Mouse (Mus musculus) layer of hippocampus, postnatal 25 days (tissue): ENCODE data around the gene Glo1. TPM values are rescaled to one million over a fixed set of nuclear protein-coding genes. Genes with fewer than 3 reads are reported as not detected.

Experiments used
- DNase-seq, 2 experiments: peaks; one replicate each; pipeline ENCODE4 v3.0.0; 2022; ENCODE audit warnings: mixed read lengths in 2 of 2, low spot score in 1 of 2; ENCODE audit errors: extremely low spot score in 1 of 2
- total RNA-seq, 2 experiments: library from RNA; stranded (reverse); gene quantifications; 2 replicates each; pipeline ENCODE4 v1.2.3; 2021

Glo1 gene
- total RNA-seq, 2 experiments from 2014 or later, result 179 to 204 TPM

DNA sequence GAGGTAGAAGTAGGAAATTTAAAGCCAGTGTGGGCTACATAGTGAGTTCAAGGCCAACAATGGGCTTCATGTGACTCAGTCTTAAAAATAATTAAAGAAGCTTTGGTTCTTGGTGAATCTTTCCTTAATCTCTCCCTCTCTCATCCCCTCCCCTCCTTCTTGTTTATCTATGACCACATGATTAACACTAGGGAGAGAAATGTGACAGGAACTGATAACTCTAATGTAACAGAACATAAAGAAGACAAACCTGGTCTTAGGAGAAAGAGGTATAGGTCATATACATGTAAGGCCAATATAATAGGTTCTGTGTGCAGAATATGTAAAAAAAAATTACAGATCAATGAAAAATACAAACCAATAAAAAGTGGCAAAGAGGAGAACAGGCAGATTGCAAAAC, 13.3 kb downstream of the Glo1 start:
- DNase-seq, result no peak

DNA sequence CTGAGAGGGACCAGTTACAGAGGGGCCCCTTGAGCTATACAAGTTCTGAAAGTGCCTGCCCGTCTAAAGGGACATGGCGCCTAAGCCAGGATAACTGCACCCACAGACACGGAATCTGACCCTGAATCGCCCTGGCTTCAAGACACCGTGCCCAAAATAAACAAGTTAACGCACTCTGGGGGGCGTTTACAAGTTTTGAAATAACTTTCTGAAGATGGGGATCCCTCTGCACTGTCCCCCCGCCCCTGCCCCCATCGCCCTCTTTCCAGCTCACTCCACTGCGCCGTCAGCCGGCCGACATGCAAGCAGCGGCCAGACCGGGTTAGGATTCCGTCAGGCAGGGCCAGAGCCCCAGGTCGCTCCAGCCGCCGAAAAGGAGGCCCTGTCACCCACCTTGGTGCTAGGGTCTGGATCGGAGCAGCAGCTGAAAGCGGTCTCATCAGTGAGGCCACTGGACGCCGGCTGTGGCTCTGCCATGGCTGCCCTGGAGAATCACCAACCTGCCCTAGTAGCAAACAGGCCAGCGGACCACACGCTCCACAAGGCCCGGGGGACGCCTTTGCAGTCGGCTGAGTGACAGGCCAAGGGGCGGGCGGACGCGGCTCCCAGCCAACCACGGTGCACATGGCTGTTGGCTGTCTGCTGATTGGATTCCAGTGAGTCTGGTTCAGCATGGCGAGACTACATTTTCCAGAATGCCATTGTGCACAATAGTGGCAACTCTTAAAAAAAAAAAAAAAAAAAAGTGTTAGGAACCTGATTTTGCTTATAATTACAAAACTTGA, 14.4 kb downstream of the Glo1 start:
- DNase-seq, result peak; percentile 99 to 100

DNA sequence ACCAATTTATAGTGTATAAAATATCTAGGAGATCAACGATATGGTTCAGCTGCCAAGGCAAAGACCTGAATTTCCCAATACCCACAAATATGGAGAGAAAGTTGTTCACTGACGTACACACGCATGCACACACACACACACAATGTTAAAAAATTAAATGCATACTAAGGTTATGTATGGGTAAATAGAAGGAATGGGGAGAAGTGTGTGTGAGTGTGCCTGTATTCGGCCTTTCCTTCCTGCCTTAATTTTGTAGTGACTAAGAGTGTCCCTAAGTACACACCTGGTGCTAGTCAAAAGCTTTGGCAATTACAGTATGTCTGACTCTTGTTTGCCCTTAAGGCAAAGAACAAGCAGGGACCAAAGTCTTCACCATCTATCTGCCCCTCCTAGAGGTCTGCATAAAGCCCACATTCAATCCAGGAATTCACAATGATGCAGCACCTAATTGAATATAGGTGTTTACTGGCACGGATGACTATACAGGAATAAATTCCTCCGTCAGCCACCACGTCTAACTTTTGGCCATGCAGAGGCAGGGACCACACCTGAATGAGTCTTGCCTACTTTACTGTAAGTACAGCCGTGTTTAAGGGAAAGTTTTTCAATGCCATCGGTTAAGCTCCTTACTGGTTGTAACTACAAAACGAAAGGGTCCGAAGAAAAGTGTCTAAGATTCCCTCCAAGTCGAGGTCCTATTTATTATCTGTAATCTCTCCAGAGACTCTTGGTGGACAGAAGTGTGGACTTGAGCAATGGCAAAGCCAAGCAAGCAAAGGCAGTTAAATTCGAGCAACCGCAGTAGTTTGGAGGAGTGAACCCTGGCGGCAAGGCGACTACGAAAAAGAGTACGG, 15.2 kb downstream of the Glo1 start:
- no peak for DNase-seq

DNA sequence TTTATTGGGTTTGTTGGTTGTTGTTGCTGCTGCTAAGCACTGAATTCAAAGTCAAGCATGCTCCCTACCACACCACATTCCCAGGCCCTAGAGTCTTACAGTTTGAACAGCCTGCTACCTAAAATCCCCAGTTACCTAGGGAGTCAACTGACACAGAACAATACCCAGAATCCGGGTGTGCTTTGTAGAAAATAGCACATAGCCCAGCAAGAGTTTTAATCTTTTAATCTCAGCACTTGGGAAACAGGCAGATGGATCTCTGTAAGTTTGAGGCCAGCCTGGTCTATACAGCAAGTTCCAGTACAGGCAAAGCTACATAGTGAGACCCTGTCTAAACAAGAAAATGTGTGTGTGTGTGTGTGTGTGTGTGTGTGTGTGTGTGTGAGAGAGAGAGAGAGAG, 15.9 kb downstream of the Glo1 start:
- no peak for DNase-seq

DNA sequence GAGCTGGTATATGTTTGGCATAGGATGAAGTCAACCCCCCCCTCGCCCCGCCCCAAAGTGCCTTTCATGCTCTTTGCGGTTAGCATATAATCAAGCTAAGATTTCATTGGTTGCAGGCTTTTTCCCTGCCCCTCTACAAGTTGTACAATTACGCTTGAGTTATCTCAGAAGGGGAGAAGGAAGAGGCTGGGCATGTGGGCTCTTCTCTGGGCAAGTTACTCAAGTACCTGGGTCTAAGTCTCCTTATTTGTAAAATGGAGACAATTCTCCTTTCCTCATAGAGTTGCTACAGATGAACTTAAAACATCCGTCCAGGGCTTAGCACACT, 16.7 kb downstream of the Glo1 start:
- DNase-seq, result no peak

DNA sequence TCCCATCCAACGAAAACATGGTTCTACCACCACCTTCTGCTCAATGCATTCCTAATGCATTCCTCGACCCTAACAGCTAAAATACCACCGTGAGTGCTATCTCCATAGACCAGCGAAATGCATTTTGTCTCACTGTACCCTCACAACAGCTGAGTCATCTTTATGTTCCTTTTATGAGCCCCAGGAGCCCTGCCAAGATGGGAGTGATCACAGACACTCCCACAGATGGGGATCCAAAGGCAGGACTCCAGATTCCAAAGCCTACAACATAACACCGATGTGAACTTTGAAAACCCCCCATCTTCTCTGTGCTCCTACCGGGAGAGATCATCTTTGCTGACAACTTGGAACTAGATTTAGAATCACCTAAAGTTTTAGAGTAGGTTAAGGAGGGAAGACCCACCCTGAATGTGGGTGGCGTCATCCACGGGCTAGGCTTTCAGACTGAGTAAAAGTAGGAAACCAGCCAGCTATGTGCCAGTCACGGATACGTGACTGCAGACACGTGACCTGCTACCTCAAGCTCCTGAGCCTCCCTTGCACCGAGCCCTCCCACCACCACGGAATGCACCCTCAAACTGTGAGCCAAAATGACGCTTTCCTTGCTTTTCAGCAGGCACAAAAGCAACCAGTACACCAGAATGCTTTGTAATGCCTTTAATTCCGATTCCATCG, 17.2 kb downstream of the Glo1 start:
- DNase-seq, result no peak

DNA sequence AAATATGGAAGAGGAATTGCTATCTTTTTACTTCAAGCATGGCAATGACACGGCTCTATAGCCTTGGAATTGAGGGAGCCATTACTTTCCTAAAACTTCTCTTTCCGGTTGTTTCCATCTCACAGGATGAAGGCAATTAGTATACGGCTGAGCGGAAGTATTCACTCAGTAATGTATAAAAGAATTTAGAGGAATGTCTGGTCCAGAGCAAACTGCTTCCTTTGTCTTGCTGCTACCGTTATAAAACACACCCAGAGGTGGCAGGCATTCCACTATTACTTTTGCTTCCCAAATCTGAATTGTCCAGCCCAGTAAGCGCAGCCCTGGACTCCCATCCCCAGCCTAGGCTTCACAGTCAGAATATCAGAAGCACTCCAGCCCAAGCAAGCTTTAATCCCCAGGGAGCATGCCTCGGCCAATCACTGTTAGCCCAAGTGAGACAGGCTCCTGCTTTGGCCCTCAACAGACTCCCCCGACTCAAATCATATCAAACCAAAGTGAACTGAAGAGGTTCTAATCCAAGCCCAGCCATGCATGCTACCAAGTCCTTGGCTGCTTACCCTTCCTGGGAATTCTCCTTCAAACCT, 18.7 kb downstream of the Glo1 start:
- no peak for DNase-seq

DNA sequence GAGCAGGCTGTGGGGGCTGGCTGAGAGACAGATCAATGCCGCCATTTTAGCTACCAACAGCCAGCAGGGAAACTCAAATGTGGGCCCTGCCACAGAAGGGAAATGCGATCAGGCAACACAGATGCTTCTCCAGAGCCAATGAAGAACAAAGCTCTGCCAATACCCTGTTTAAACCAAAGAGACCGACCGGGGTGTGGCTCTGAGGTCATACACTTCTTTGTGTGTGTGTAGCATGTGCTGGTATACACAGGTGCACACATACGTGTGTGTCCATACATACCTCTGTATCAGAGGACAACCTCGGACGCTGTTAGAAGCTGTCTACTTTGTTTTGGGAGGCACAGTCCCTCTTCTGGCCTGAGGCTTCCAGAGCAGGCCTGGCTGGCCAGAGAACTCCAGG, 19.3 kb downstream of the Glo1 start:
- no peak for DNase-seq

DNA sequence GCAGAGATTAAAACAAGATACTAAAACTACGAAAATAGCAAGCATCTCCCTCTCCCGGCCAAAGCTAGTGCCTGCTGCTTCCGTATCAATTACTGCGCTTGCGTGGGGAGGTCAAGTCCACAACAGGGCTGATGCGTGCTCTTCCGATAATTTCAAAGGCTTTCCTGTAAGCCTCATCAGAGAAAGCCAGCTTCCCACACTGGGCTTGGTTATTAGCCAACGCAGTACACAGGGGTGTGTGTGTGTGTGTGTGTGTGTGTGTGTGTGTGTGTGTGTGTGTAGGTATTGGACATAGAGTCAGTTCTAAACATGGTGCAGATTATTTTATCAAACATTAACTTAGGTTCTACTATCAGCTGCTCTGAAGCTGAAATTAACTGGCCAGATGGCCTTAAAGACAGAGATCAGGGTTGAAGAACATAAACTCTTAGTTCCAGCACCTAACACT, 20.0 kb downstream of the Glo1 start:
- DNase-seq, result no peak

DNA sequence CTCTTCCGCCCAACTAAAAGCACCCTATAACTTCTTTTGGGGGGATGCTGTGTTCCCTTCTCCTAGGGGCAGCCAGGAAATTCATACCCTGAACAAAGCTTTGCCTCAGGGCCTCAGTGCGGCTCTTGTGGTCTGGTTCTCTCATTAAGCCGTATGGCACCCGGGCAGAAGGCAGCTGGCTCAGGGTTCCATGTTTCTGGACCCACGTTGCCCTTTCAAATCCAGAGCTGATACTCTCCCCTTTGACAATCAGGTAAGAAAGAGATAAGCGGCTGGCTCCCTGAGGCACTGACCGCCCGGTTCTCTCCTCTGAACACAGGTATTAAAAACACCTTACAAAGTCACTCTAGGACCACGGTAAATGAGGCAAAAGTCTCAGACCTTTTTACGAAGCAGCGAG, 20.5 kb downstream of the Glo1 start:
- DNase-seq, result no peak

DNA sequence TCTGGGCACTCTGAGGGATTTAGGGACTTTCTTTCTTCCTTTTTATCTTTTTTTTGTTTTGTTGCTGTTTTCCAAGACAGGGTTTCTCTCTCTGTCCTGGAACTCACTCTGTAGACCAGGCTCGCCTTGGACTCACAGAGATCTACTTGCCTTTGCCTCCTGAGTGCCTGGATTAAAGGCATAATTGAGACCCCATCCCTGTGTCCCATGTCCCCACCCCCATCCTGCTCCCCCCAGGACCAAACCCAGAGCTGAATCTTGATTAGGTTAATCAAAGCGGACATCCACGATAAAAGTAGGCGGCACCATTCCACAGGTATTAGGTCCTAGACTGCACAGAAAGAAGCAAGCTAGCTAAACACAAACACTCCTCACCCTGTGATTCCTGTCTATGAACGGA, 21.7 kb downstream of the Glo1 start:
- DNase-seq, result no peak

DNA sequence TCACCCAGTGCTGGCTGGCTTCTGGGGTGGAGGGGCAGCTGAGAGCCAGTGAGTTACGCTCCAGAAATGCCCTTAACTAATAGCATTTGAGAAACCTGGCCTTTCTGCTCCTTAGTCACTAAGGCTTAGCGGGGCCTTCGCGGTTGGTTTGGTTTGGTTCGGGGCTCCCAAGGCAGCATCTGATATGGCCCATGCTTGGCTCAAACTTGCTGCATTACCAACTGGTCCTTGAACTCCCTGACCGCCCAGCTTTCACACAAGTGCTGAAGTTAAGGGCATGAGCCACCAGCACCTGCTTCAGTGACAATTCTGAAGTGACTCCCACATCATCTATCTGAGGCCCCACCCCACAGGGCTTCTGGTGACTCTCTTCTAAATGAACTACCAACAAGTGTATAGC, 22.4 kb downstream of the Glo1 start:
- DNase-seq, result no peak

DNA sequence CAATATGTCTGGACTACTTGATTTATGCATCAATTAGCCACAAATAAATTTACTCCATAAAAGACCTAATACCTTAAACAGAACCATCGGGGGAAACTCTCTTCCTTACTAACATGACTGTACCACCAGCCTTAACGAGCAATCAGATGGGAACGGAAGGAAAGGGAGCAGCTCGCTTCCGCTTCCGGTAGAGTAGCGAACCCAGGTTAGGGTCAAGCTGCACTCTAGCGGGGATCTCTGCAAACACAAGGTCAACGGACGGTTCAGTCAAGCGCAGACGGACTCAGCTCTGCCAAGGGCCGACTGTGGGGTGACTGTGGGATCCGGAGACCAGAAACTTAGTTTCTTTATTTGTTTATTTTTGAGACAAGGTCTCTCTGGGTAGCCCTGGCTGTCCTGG, 24.5 kb downstream of the Glo1 start:
- no peak for DNase-seq

DNA sequence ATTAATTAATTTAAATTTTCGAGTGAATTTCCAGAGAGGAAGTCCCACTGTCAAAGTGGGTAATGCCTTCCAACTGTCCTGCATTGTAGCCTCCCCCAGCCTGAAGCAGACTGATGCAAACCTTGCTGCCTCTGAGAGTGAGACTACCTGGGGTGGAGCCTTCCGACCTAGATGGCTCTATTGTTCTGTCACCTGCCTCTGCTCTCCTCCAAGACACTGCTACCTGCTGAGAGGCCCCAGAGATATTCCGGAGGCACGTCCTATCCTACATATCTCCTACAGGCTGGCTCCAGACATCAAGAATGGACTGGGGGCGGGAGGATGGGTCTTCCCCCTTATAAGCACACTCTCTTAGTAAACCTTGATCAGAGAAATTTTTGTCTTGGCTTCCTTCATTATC, 28.4 kb downstream of the Glo1 start:
- no peak for DNase-seq

DNA sequence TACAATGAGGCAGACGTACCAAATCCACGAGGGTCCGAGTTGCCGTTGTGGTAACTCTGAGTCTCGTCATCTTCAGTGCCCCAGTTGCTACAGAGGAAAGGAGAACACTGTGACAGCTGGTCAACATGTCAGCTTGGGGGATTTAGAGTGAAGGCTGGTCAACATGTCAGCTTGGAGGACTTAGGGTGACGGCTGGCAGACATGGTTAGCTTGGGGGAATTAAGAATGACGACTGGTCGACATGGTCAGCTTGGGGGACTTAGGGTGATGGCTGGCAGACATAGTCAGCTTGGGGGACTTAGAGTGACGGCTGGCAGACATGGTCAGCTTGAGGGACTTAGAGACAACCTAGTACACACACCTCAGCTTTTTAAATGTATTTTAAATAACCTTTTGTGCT, 28.9 kb downstream of the Glo1 start:
- no peak for DNase-seq

DNA sequence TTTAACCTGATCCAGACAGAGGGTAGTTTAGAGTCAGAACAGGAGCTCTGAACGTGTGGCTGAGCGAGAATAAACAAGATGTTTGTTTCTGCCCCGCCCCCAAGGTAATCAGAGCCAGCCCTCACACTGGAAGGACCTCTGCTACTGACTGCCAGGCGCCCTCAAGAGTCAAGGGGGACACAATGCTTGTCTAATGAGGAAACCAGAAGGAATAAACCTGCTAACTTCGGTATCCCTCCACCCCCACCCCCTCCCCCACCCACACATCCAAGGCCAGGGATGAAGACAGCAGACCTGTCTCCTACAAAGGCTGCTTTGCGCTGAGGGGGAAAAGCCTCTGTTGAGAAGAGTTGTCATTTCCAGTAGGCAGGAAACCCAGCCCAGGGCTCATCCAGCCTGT, 31.8 kb downstream of the Glo1 start:
- no peak for DNase-seq

DNA sequence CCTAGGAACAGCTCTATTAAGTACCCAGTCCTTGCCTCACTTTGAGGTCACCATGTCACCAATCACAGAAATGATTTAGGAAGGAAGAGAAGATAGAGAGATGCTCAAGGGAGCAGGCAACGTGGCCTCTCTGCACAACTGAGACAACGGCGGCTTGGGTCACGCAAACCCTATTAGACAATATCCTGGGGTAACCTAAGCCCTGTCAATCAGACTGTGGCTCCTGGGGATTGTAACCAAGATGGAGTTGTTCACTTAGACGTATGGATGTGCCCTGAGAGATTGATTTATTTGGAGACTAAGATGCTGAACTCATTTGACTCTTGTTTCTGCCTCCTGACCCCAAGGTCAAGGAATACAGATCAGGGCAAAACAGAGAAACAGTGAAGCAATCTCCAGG, 32.3 kb downstream of the Glo1 start:
- no peak for DNase-seq

DNA sequence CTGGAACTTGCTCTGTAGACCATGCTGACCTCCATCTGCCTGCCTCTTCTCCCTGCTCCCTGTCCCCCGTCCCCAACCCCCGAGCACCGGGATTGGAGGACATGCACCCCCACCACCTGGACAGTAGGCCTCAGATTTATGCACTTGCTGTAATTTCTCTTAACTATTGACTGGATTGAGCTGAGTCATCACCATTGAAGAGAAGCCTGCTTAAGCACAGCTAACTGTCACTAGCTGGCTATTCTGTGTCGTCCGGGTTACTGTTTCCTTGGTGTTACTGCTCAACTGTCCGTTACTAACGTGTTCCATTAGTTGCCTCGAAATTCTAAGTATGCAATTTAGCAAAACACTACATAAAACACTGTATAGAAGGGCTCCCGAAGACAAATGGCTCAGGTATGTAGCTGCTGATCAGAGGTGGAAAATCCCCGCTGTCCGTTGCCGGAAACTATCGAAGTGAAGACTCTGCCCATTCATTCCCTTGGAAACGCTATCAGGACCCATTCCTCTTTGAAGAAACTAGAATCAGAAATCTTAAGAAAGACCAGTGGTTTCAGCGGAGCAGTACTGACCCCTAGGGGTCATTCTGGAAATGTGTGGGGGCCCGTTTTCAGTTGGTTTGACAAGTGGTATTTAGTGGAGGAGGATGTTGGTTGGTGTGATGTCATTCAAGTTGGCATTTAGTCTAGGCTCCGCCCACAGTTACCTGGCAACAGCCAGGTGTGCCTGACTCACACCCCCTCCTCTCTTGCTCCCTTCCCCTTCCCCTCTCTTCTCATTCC, 36.1 kb downstream of the Glo1 start:
- peak; percentile 52 to 60 for DNase-seq

DNA sequence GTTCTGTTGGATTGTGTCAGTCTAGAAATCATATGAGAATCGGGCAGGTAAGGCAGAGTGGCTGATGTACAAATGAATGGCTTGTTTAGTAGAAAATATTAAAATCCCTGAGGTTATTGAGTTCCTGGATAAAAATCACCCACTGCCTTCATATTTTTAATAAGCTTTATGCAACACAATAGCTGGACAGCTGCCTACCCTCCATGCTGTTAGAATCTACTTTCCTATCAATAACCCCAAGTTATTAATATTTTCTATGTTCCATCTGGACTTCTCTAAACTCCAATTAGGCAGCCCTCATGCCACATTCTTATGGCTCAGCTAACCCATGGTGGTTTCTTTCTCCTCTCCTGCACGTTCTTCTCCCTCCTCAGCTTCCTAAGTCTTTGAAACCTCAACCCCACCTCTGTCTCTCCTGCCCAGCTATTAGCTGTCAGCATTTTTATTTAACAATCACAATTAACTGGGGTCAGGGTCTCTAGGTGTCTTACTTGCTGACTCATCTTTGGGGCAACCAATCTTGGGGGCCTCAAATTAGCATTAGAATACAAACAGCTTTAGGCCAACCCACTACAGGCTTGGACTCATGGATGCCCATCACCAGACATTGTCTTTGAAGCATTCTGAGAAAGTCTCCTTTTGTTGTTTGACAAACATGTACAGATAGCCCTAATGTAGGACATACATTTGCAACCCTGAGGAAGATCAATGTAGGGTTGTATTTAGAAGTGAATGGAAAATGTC, 43.2 kb downstream of the Glo1 start:
- no peak for DNase-seq

DNA sequence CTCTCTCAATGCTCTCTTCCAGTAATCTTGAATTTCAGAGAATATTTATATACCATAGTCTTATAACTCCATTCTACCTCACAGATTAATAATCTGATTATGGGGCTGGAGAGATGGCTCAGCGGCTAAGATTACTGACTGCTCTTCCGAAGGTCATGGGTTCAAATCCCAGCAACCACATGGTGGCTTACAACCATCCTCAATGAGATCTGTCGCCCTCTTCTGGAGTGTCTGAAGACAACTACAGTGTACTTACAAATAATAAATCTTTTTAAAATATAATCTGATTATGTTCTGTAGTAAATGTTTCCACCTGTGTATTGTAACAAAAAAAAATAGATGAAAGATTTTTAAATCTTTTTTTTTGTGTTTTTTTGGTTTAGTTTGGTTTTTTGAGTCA, 44.4 kb downstream of the Glo1 start:
- DNase-seq, result no peak
